Mouse (Mus musculus) forelimb bud, embryonic 11.5 days (tissue): ENCODE results near the gene Plekha4.

Experiments
- DNase-seq: peaks from one replicate; pipeline ENCODE4 v3.0.0-alpha.2; 2012; ENCODE audit warnings: low read depth, low spot score

Gene Plekha4

GRCm38 (mm10) chr7:45538163-45539041 is 12.3 kb downstream of the Plekha4 start:
- DNase-seq: peak; percentile 52

- DNase-seq: no peak
Measured at GRCm38 (mm10) chr7:45539095-45539494, 13.0 kb downstream of the Plekha4 start.

- DNase-seq: no peak
Measured at GRCm38 (mm10) chr7:45540213-45540612, 14.1 kb downstream of the Plekha4 start.

GRCm38 (mm10) chr7:45544525-45544924 is 18.4 kb downstream of the Plekha4 start:
- no peak for DNase-seq

GRCm38 (mm10) chr7:45549641-45550436 is 23.7 kb downstream of the Plekha4 start:
- no peak for DNase-seq

- no peak for DNase-seq
Measured at GRCm38 (mm10) chr7:45550821-45551511, 24.8 kb downstream of the Plekha4 start.

GRCm38 (mm10) chr7:45551512-45551883 is 25.4 kb downstream of the Plekha4 start:
- DNase-seq: no peak

- DNase-seq: no peak
Measured at GRCm38 (mm10) chr7:45553519-45553918, 27.4 kb downstream of the Plekha4 start.

- DNase-seq: no peak
Measured at GRCm38 (mm10) chr7:45553990-45554389, 27.9 kb downstream of the Plekha4 start.

- no peak for DNase-seq
Measured at GRCm38 (mm10) chr7:45554744-45555143, 28.6 kb downstream of the Plekha4 start, which contains the start of gene Hsd17b14. Gene Hsd17b14 (plus strand): TSS chr7:45554893.

- DNase-seq: peak; percentile 65
Measured at GRCm38 (mm10) chr7:45555787-45556186, 29.7 kb downstream of the Plekha4 start.

GRCm38 (mm10) chr7:45558907-45559306 is 32.8 kb downstream of the Plekha4 start:
- no peak for DNase-seq

GRCm38 (mm10) chr7:45560241-45560640 is 34.1 kb downstream of the Plekha4 start:
- no peak for DNase-seq

- peak; percentile 78 for DNase-seq
Measured at GRCm38 (mm10) chr7:45560843-45561623, 34.9 kb downstream of the Plekha4 start.

GRCm38 (mm10) chr7:45561624-45562520 is 35.7 kb downstream of the Plekha4 start:
- DNase-seq: no peak

GRCm38 (mm10) chr7:45564811-45565210 is 38.7 kb downstream of the Plekha4 start:
- no peak for DNase-seq

- DNase-seq: no peak
Measured at GRCm38 (mm10) chr7:45565446-45565845, 39.3 kb downstream of the Plekha4 start.

- no peak for DNase-seq
Measured at GRCm38 (mm10) chr7:45567112-45567779, 41.1 kb downstream of the Plekha4 start.

GRCm38 (mm10) chr7:45567780-45568516 is 41.8 kb downstream of the Plekha4 start:
- peak; percentile 92 for DNase-seq
